Mouse (Mus musculus) brain, embryonic 18.5 days (tissue): ENCODE results near the gene Tnfaip3.

Source experiments
- DNase-seq: peaks from one replicate; pipeline ENCODE4 v3.0.0-alpha.2; 2012; ENCODE audit warnings: low read depth, low spot score

Tnfaip3 gene

DNA sequence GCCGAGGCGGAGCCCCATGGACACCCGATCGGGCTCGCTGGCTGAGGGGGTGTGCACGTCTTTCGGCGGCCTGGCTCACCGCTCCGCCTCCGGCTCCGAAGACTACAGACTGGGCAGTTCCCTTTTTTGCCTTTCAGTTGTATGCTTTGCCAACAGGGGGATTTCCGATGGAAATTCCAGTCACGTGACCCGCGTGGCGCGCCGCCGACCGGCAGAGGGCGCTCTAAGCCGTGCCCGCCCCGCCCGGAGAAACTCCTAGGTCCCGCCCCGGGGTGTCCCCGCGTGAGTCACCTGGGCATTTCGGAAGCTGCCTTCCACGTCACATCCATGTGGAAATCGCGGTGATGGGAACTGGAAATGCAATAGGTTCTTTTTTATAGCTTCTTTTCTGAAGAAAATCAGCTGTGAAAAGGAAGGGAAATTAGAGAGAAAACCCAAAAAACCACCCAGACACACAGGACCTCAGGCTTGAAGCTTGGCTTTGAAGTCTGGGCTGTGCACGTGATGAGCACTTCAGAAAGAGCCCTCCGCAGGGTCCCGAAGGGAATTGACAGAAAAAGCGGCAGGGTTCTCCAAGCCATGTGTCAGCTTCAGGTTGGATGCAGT lies at the start of gene Tnfaip3:
Tnfaip3 (minus strand) TSS at position 401 of the 606 bp plus-strand sequence.
- DNase-seq: peak; percentile 76

DNA sequence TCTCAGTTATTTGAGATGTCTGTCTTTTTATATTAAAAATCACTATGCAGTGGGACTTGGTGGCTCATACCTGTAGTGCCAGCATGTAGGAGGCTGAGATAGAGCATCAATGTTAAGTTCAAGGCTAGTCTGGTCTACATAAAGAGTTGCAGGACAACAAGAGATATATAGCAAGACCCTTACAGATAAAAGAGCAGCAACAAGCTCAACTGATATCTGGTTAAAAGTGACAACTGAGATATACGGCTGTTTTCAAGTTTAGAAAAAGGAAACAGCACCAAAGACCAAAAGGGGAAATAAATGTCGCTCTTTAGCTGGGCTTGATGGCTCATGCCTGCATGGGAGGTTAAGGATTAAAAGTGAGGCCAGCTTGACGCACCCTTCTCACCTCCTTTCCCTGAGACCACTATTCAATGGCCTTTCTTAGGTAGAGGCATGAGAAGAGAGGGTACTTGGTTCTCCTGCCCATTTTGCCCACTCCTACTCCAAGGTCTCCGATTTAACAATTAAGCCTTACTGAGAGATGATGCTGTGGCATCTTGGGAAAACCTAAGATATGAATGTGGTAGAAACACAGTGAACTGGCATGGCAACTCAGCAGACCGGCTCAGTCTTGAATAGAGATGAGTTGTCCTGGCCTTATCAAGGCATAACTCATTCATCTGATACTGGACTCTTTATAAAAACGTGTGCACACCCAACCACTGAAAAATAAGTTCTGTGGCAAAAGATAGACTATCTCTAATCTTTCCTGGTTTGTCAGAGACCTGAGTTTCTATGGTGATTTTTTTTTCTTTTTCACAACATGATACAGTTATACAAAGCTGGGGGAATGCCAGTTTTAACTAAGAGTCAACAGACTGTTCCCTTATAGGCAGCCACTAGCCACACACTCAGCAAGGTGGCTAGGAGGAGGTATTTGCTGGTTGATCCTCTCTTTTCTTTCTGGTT lies 49.5 kb upstream of the Tnfaip3 start:
- no peak for DNase-seq

DNA sequence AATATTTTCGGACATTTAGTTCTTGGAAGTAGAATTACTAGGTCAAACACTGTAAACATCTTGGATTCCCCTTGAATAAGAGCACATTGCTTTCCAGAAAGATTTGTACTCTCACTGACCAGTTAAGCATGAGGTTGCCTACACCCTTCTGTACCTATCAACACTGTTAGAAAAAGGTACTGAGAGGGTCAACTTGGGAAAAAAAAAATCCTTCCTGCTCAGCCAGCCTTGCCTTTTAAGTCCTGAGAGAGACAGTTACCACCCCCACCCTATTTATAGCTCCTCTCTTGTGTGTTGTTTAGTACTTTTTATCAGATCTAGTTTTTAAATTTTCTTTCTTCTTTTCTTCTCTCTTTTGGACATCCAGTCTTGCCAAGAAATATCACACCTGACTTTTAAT lies 48.2 kb upstream of the Tnfaip3 start:
- DNase-seq: no peak

DNA sequence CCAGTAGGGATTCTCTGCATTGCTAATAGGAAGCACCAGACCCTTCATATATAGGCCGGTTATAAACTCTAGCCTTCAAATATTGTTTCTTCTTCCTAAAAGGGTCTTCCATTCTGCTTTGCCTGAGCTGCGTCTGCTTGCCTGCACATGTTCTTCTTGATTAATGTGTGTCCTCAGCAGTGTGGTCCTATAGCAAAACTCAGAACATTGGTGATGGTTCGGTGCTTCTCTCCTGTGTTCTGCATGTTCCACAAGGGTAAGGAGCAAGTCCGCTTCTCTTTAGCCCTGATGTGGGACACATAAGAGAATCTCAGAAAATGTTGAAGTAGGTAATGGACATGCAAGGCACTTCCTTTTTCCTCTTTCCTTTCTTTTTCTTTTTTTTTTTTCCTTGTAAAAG lies 47.8 kb upstream of the Tnfaip3 start:
- no peak for DNase-seq

DNA sequence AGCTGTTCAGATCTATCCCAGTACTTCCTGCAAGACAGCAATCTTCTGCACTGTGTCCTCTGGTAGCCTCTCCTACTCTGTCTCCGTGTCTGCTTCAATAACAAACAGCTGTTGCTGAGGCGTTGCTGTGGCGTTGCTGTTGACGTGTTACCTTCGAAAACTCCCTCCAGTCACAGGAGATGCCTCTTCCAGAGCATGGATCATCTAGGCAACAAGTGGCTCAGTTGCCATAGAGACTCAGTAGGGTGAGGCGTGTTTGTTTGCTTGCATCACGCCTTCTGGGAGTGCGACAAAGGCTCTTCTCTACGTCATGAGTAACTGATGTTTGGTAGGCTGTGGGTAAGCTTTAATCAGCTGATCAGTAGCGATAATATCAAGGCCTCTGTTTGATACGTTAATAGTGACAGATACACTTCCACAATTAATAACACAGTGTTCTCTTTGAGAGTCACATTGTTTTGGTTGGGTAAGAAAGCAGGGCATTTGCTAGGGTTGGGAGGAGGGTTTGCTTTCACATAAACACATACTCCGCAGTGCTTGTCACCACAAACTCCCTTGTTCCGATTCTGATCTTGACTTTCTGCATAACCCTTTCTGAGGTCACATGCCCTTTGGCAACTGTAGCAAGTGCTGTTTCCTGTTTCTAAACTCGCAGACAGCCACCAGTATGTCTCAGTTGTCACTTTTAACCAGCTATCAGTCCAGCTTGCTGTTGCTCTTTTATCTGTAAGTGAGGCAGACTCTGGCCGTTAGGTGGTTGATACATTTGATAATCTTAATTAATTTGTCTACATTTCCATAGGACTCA lies 46.8 kb upstream of the Tnfaip3 start:
- DNase-seq: no peak

DNA sequence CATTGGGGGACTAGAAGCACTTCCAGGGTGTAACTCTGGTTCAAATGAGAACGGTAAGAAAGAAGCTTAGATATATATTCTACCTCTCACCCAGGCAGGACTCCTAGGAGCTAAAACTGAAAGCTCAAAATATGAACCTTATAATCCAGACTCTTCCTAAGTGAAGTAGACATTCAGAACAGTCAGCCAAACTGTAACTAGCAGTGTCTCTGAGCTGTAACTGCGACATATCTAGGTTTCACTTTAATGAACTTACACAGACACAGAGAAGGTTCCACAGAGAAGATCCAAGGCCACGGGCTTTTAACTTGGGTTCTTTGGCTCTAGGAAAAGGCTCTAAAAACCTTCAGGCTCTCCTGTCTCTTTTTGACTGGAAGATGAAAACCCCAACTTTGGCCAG lies 45.7 kb upstream of the Tnfaip3 start:
- DNase-seq: no peak

DNA sequence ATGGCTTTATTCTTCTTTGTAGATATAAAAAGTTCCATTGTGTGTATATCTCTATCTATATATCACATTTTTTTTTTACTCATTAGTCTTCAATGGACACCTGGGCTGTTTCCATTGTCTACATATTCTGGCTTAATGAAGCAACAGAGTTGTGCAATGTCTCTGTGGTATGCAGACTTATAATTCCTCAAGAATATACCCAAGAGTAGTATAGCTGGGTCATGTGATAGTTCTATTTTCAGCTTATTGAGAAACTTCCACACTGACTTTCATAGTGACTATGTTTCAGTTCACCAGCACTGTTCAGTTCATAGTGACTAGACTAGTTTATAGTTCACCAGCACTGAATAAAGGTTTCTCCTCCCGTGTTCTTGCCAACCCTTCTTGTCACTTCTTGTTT lies 38.1 kb upstream of the Tnfaip3 start:
- DNase-seq: no peak

DNA sequence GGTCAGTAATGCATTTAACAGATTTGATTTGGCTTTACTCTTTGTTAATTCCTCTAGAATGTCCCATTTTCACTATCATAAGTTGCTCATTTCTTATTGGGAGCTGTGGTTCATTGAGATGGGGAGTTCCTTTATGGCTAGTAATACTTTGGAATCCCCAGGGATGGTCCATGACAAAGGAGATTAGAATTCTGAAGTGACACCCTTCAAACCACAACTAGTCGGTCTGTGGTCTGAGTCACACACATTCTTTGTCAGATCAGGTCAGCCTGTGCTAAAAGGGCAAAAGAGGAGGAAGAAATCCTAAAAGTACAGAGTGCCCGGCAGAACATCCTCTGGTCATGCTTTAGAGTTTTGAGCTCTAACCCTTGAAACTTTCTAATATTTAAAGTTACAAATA lies 30.5 kb upstream of the Tnfaip3 start:
- no peak for DNase-seq

DNA sequence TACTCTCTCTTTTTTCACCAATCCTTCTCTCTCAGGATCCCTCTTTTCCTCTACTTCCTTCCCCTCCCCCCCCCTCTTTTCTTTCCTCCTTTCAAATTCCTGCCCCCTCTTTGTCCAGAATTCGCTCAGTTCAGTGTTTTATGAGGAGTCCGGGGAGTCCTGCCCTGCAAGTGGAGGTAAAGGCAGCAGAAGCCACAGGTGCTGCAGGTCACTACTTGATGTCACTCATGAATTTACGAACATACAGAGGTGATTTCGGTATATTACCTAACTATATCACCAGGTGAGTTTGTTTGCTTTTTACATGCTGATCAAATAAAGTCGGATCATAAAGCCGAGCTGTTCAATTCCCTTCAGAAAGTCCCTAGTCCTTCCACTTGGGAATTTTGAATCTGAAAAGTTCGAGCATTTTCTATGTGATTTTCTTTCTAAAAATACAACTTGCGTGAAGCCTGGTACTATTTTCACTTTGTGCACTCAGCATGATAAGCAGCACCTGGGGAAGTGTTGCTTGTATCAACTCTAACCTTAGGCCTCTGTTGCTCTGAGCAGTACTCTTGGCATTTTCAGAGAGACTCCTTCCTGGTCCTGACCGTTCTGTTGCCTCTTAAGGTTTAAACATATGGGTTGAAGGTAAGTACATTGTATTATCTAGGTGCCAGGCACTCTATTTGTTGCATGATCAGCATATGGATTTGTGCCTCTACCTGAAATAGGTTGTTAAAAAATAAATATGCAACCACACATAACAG lies 29.5 kb upstream of the Tnfaip3 start:
- no peak for DNase-seq

DNA sequence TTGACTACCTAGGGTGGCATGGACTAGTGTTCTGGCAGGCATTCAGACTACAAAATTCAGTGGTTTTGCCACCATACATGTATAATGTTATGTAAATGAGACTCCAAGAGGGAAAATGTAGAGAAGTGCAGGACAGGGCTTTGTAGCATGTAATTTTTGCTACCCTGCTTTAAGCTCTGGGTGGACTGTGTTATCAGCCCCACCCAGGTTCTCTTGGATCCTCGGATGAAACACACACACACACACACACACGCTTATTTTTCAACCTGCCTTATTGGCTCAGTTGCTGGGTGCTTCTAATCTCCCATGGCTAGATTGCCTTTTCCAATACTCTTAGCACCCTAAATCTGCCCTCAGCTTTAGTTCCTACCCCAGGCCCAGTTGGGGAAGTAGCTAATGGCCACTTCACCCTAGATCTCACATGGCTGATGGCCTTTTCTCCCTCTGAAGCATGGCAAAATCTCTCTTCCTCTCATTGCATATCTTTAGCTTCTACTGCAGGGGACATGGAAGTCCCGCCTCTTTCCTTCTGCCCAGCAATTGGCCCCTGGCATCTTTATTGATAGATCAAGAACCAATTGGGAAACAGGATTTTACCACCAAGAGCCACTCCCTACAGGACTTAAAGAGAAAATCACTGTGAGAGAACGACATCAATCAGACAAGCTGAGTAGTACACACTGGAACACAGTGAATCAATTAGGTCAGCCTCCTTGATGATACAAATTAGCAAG lies 28.2 kb upstream of the Tnfaip3 start:
- no peak for DNase-seq

DNA sequence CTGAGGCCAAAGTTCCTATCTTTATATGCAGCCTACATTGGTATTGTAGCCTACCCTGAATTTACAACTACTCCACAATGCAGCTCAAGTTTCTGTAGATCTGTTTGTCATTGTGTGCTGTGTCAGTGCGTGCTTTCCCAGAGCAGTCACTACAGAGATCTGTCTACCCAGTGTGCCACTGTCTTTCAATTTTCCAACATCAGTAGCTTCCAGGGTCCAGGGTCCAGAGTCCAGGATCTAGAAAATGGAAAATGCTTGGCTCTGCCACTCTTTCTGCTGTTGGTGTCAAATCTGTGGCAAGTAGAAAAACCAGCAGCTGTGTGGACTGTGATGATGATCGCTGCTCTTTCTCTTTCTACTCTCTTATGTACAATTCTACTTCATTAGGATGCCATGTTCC lies 24.7 kb upstream of the Tnfaip3 start:
- DNase-seq: no peak

DNA sequence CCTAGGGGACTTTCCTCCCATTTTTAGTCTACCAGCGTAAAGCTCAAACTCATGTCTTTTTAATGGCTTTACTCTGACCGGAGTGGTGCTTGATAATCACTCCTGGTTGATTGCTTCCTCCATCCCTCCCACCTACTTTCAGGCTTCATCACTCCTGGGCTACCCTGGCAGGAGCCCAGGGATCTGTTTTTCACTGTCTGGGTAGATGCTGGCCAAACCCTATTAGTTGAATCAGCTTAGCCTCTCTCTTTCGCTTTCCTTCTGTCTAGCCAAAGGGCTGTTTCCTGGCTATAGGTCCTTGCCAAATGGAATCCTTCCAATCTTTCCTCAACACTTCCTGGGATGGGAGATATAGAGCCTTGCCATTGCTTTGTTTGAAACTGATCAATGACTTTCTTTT lies 19.3 kb upstream of the Tnfaip3 start:
- DNase-seq: no peak

DNA sequence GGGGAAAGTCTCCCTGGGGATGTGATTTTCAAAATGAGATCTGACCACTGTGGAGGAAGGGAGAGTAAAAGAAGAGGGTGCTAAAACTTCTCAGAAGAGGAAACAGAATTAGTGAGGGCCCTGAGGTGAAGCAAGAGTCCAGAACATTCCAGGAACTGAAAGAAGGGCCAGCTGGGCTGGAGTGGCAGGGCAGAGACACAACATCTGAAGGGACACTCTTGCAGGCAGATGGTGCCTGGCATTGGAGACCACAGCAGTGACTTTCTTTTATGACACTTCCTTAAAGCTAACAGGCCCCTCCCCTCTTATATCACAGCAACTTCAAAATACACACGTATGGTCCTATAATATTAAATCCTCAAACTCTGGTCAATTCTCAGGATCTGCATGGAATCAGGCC lies 18.2 kb upstream of the Tnfaip3 start:
- no peak for DNase-seq

DNA sequence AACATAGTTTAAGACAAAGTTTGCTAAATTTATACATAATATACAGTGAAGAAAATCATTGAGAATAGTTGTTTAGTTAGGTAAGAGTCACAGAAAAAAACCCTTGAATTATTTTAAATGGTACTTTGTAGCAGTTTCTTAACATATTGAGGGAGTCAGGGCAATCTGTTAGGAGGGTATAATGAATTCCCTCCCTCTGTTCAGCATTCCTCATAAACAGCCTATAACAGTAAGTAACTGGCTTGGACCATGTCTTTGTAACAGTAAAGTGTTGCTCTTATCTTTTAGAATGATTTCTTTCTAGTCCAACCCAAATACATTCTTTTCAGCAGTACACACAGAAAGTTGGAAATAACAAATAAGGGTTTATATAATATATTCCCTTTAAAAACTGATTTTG lies 16.4 kb upstream of the Tnfaip3 start:
- DNase-seq: no peak

DNA sequence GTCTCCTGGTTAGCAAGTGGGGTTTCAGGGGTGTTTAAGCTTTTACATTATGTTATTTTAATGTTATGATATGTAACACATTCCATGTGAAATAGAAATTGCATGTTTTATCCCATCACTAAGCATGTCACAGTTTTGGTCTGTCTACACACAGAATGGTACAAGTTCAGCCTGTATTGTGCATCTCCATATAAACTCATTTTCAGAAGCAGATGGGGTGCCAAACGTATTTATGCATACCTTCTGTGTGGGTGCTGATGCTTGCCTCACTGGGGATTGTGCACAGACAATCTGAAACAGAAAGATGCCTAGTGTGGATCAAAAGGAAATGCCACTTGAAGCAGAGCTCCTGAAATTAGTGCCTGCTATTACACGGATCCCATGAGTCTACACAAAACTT lies 15.2 kb upstream of the Tnfaip3 start:
- DNase-seq: no peak

DNA sequence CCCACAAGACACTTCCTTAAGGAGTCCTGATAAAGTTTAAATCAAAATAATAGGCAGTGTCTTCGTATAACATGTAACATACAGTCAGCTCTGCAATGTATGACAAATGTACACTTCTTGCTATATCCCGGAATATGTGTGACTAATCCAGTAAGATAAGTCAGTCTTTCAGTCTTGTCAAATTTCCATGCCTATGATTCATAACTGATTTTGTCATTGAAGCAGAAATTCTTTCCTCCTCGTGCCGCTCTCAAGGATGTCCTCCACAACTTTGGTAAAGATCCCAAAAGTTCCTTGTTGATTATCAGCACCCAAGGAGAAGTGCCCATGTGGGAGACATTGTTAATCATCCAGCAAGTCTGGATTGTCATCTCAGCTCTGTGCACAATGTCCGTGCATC lies 11.3 kb upstream of the Tnfaip3 start:
- no peak for DNase-seq

DNA sequence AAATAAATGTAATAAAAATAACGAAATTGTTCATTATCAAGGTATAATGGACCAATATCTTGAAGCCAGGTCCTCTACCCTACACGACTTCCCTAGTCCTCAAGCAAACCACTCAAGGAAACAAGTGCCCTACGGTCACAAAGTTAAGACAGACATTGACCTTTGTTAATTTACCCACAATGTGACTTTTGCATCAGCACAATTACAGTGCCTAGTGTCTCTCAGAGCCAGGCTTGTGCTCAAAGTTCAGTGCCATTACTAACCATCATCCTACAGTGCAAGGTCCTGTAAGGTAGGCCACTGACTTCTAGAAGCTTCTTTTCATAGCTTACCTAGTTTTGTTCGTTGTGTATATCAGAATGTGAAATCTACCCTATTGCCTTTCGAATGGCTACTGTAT lies 8.9 kb upstream of the Tnfaip3 start:
- DNase-seq: no peak

DNA sequence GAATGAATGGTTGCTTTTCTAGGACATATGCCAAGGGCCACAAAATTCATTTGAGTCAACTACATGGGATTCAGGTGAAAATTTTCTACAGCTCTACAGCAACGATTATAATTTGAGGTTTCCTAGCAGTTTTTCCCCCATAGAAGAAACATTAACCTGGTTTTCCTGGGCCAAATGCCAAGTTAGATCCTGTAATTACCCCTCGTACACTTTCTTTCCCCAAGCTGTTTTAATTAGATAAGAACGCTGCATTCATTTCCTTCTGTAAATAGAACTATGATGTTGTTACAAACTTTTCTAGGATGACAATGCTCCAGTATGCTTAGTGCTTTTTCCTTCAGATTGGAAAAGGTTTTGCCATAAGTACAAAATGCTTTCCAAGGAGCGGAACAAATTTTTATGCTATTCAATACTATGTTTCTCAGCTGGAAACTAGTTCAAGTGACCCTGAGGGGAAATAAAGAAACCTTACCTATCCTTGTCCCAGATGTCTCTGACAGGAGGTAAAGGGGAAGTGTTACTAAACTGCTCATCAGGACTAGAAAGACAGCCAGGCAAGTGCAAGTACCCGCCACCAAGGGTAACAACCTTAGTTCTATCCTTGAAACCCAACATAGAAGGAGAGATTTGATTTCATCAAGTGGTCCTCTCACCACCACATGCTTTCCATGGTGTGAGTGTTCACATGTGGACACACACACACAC lies 8.3 kb upstream of the Tnfaip3 start:
- no peak for DNase-seq

DNA sequence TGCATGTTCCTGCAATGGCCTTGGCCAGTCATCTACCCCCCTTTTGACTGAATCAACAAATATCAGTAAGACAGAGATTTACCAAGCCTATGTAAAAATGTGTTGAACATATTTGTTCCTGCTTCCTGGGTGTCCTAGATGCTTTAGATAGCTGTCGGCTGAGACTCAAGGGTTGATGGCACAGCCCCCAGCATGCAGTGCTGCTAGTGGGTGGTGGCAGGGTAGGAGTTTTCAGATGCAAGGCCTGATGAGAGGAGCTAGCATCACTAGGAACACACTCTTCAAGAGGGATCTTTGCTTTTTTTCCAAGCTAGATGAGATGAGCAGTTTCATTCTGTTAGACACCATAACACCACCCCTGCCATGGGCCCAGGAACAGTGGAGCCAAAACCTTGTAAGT lies 6.8 kb upstream of the Tnfaip3 start:
- DNase-seq: no peak

DNA sequence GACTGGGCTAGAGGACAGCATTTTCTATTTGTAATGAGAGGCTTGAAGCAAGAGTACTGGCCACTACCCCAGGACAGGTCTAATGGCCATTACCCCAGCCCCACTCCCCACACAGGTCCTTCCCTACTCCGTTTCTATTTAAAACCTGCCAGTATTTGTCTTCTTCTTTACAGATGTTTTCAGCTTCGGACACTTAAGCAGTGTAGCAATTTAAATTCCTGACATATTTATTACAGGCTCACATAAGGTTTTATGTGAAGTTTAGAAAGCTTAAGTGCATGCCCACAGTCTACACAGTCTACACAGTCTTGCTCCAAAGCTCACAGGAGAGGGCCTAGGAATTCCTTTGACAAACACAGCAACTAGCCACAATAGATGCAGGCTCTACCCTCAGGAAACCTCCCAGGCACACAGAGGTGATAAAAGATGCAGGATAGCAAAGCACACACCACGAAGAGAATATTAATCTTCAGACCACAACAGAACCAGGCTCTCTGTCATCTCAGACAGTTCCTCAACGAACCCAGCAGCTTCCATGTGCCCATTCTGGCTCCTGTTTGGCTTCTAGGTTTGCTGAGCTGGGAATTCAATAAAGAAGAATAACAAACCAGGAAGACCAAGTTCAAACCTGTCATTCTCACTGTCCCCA lies 1.5 kb upstream of the Tnfaip3 start:
- DNase-seq: no peak
